Mouse (Mus musculus): Measurements from ENCODE around the gene Pdp2.

- no peak for TF ChIP-seq TAL1 (conservative IDR thresholded peaks at IDR 0.05; ENCODE audit: low read depth, low read length)
- TF ChIP-seq CTCF (IDR thresholded peaks at IDR 0.05; ENCODE audit: low read depth, low read length): peak; percentile 86
Observed at GRCm38 (mm10) chr8:104570436-104571343, 20.6 kb upstream of the Pdp2 start.
